Mouse (Mus musculus): ENCODE measurements around the gene Cfap126. TPM values are rescaled to one million over a fixed set of nuclear protein-coding genes. Genes with fewer than 3 reads are reported as not detected.
A peak's percentile ranks its signal among the peaks of the same experiment; 100 is the strongest.
"Not testable (repeated sequence)": the region's sequence is repeated elsewhere in the genome, so short reads cannot be mapped to it uniquely, and the experiment has no call there.

Cfap126 gene
- polyA plus RNA-seq, 1 experiment from 2014 or later = 9.2 TPM

DNA sequence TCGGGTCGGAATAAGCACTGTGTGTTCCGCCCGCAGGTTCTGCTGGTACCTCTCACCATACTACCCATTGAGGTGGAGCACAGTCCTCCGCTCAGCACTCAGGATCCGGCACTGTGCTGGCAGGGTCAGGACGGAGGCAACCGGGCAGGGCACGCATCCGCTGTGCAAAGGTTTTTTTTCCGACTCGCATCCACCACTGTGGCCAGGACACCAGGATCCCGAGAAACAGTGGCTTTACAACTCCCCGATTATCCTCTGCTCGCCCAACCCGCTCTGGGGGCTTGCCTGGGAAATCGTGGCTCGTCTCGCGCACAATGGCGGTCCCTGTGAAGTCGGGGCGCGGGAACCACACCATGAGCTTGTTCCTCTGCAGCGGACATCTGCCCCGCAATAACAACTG, 28.0 kb upstream of the Cfap126 start:
- Histone ChIP-seq H3K27me3 (ENCODE audit: control insufficient read depth, insufficient read depth, low read depth, low read length) (peaks cover 4% of the 10 kb centered on the region), H3K4me2 (ENCODE audit: low read length) (peak overlapping the region; percentile 67), H3K4me1 (ENCODE audit: control insufficient read depth, insufficient read depth, low read length) (no peaks in the 10 kb centered on the region), H3K36me3 (ENCODE audit: control insufficient read depth, insufficient read depth, low read length) (no peaks in the 10 kb centered on the region), H3K9ac (ENCODE audit: low read depth, low read length) (peak overlapping the region; percentile 63), H3K9me3 (replicated peaks; ENCODE audit: control insufficient read depth, low read length, poor library complexity, severe bottlenecking) (no peaks in the 10 kb centered on the region), H3K27ac (ENCODE audit: low read length) (no peak overlapping the region), H3K4me3 (ENCODE audit: low read depth, low read length) (peak overlapping the region; percentile 61)
- WGBS = under 1% methylated on average over 26 of the region's 26 CpGs
- peak; percentile 26; the same call in 1 of the 2 replicates for ATAC-seq

GRCm38 (mm10) chr1:171088237-171088869, 25.4 kb upstream of the Cfap126 start:
- ATAC-seq; H3K36me3 ChIP-seq (ENCODE audit: control insufficient read depth, insufficient read depth, low read length); H3K9me3 ChIP-seq (replicated peaks; ENCODE audit: control insufficient read depth, low read length, poor library complexity, severe bottlenecking); H3K27ac ChIP-seq (ENCODE audit: low read length); H3K27me3 ChIP-seq (ENCODE audit: control insufficient read depth, insufficient read depth, low read depth, low read length); H3K9ac ChIP-seq (ENCODE audit: low read depth, low read length); H3K4me1 ChIP-seq (ENCODE audit: control insufficient read depth, insufficient read depth, low read length): not testable (repeated sequence)
- Histone ChIP-seq H3K4me3 (ENCODE audit: low read depth, low read length) (peak overlapping the region; percentile 18), H3K4me2 (ENCODE audit: low read length) (peak overlapping the region; percentile 40)
- 4% methylated on average over 10 of the region's 10 CpGs for WGBS

DNA sequence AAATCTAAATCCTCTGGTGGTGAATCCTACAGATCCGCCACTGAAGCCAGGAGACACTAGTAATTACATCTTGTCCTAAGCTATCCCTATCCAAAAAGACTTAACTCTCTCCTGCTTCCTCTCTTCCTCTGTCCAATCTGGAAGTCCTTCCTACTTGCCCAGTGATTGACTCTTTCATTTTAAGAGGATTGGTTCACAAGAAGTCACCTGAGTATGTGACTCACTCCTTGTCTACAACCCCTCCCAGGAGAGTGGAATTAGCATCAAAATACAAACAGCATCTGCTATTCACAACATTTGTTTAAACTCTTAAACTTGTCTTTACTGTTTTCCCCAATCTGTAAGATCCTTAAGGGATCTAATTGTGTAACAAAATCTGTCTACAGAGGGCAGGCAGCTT, 23.8 kb upstream of the Cfap126 start:
- ATAC-seq = no peak
- H3K27me3 ChIP-seq (ENCODE audit: control insufficient read depth, insufficient read depth, low read depth, low read length) = peaks cover 4% of the 10 kb centered on the region
- 95% methylated on average over 1 of the region's 1 CpGs for WGBS
- H3K4me1 ChIP-seq (ENCODE audit: control insufficient read depth, insufficient read depth, low read length) = no peaks in the 10 kb centered on the region
- no peak overlapping the region for H3K4me3 ChIP-seq (ENCODE audit: low read depth, low read length)
- no peak overlapping the region for H3K9ac ChIP-seq (ENCODE audit: low read depth, low read length)
- H3K4me2 ChIP-seq (ENCODE audit: low read length) = no peak overlapping the region
- no peaks in the 10 kb centered on the region for H3K9me3 ChIP-seq (replicated peaks; ENCODE audit: control insufficient read depth, low read length, poor library complexity, severe bottlenecking)
- no peaks in the 10 kb centered on the region for H3K36me3 ChIP-seq (ENCODE audit: control insufficient read depth, insufficient read depth, low read length)
- H3K27ac ChIP-seq (ENCODE audit: low read length) = no peak overlapping the region

GRCm38 (mm10) chr1:171090761-171091160, 23.0 kb upstream of the Cfap126 start:
- Histone ChIP-seq H3K4me1 (ENCODE audit: control insufficient read depth, insufficient read depth, low read length) (no peaks in the 10 kb centered on the region), H3K27me3 (ENCODE audit: control insufficient read depth, insufficient read depth, low read depth, low read length) (peaks cover 4% of the 10 kb centered on the region), H3K4me3 (ENCODE audit: low read depth, low read length) (no peak overlapping the region), H3K9me3 (replicated peaks; ENCODE audit: control insufficient read depth, low read length, poor library complexity, severe bottlenecking) (no peaks in the 10 kb centered on the region), H3K36me3 (ENCODE audit: control insufficient read depth, insufficient read depth, low read length) (no peaks in the 10 kb centered on the region), H3K27ac (ENCODE audit: low read length) (no peak overlapping the region), H3K4me2 (ENCODE audit: low read length) (no peak overlapping the region), H3K9ac (ENCODE audit: low read depth, low read length) (no peak overlapping the region)
- 83% methylated on average over 2 of the region's 2 CpGs for WGBS
- ATAC-seq = no peak

DNA sequence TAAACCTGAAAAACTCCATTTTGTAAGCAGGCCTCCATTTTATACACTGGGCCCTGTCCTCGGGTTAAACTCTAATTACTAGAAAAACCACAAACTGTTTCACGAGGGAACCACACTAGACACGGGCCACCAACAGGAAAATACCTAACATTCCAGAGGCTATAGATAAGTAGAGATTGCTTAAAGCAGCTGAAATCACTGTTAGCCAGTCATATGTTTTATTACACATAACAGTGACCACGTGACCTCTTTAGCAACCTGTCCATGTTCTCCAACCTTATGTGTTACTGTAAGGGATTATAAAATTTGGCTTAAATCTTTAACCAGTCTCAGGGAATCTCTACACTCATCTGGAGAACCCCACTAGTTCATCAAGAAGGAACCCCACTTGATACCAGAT, 19.3 kb upstream of the Cfap126 start:
- Histone ChIP-seq H3K9me3 (replicated peaks; ENCODE audit: control insufficient read depth, low read length, poor library complexity, severe bottlenecking) (no peaks in the 10 kb centered on the region), H3K27me3 (ENCODE audit: control insufficient read depth, insufficient read depth, low read depth, low read length) (no peaks in the 10 kb centered on the region; the same call in none of the 2 replicates), H3K4me1 (ENCODE audit: control insufficient read depth, insufficient read depth, low read length) (peaks cover 5% of the 10 kb centered on the region; the same call in 1 of the 2 replicates), H3K9ac (ENCODE audit: low read depth, low read length) (no peak overlapping the region), H3K27ac (ENCODE audit: low read length) (no peak overlapping the region), H3K36me3 (ENCODE audit: control insufficient read depth, insufficient read depth, low read length) (no peaks in the 10 kb centered on the region), H3K4me2 (ENCODE audit: low read length) (no peak overlapping the region), H3K4me3 (ENCODE audit: low read depth, low read length) (no peak overlapping the region)
- 89% methylated on average over 4 of the region's 4 CpGs for WGBS
- ATAC-seq = no peak

DNA sequence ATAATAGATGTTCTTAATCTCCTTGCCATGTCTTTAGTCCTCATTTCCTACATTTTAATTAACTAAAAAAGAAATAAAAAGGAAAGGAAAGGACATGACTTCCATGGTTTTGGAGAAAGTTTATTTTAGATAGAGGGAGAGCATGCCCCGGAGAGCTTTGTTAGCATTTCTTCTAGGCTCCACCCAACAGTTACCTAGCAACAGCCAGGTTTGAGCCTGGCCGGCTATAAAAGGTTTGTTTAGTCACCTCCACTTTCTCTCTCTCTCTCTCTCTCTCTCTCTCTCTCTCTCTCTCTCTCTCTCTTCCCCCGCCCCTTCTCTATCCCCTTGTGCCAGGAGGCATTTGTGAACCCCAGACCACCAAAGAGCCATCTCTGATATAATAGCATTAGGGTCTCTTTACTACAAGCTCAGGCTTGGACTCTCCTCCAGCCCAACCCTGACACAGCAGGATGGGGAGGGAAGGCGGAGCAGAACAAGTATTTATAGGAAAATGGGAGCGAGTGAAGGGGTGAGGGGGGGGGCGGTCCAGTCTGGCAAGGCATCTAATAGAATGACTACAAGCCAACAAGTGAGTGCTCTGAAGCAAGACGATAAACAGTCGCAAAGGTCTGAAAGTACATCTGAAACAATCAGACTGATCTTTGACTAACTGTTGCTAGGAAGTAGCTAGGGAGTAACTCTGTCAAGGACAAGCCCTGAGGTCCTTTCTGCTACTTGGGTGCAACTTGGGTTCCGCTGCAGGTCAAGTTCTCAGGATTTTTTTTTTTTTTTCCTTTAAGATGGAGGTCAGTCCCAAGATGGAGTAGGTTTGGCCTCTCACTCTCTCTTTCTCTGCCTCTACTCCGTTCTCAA, 17.4 kb upstream of the Cfap126 start:
- H3K4me2 ChIP-seq (ENCODE audit: low read length) = peak overlapping the region; percentile 33; the same call in 1 of the 2 replicates
- no peak overlapping the region for H3K4me3 ChIP-seq (ENCODE audit: low read depth, low read length)
- no peaks in the 10 kb centered on the region for H3K9me3 ChIP-seq (replicated peaks; ENCODE audit: control insufficient read depth, low read length, poor library complexity, severe bottlenecking)
- no peak overlapping the region for H3K9ac ChIP-seq (ENCODE audit: low read depth, low read length)
- ATAC-seq = no peak
- 16% methylated on average over 10 of the region's 10 CpGs for WGBS
- no peaks in the 10 kb centered on the region for H3K36me3 ChIP-seq (ENCODE audit: control insufficient read depth, insufficient read depth, low read length)
- H3K27ac ChIP-seq (ENCODE audit: low read length) = no peak overlapping the region
- no peaks in the 10 kb centered on the region; the same call in none of the 2 replicates for H3K27me3 ChIP-seq (ENCODE audit: control insufficient read depth, insufficient read depth, low read depth, low read length)
- H3K4me1 ChIP-seq (ENCODE audit: control insufficient read depth, insufficient read depth, low read length) = peaks cover 7% of the 10 kb centered on the region

- no peak for ATAC-seq
- Histone ChIP-seq H3K4me2 (ENCODE audit: low read length) (no peak overlapping the region), H3K9me3 (replicated peaks; ENCODE audit: control insufficient read depth, low read length, poor library complexity, severe bottlenecking) (no peaks in the 10 kb centered on the region), H3K4me3 (ENCODE audit: low read depth, low read length) (no peak overlapping the region), H3K9ac (ENCODE audit: low read depth, low read length) (no peak overlapping the region), H3K27me3 (ENCODE audit: control insufficient read depth, insufficient read depth, low read depth, low read length) (no peaks in the 10 kb centered on the region; the same call in none of the 2 replicates), H3K27ac (ENCODE audit: low read length) (no peak overlapping the region), H3K36me3 (ENCODE audit: control insufficient read depth, insufficient read depth, low read length) (no peaks in the 10 kb centered on the region), H3K4me1 (ENCODE audit: control insufficient read depth, insufficient read depth, low read length) (peaks cover 7% of the 10 kb centered on the region)
These were observed 16.6 kb upstream of the Cfap126 start for GRCm38 (mm10) chr1:171097136-171097535.

DNA sequence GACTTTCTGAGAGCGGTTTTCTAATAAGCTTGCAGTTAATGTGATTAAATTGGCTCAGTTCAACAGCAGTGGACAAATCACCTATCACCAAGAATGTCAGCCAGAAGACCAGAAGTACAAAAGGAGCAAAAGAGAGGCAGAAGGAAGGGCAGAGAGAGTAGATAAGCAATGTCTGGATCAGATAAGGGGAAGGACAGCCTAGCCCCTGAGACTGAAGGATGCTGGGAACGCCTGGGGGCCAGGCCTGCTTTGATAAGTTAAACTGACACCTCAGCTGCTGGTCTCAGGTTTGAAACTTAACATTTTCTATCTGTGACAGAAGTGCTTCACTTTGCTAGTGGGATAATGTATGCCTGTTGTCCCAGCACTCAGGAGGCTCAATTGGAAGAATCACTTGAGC, 16.1 kb upstream of the Cfap126 start:
- H3K27me3 ChIP-seq (ENCODE audit: control insufficient read depth, insufficient read depth, low read depth, low read length) = no peaks in the 10 kb centered on the region; the same call in none of the 2 replicates
- no peak overlapping the region for H3K27ac ChIP-seq (ENCODE audit: low read length)
- H3K4me3 ChIP-seq (ENCODE audit: low read depth, low read length) = no peak overlapping the region
- no peaks in the 10 kb centered on the region for H3K9me3 ChIP-seq (replicated peaks; ENCODE audit: control insufficient read depth, low read length, poor library complexity, severe bottlenecking)
- peaks cover 7% of the 10 kb centered on the region for H3K4me1 ChIP-seq (ENCODE audit: control insufficient read depth, insufficient read depth, low read length)
- WGBS = 46% methylated on average over 2 of the region's 2 CpGs
- H3K4me2 ChIP-seq (ENCODE audit: low read length) = no peak overlapping the region
- ATAC-seq = no peak
- H3K9ac ChIP-seq (ENCODE audit: low read depth, low read length) = no peak overlapping the region
- H3K36me3 ChIP-seq (ENCODE audit: control insufficient read depth, insufficient read depth, low read length) = no peaks in the 10 kb centered on the region

DNA sequence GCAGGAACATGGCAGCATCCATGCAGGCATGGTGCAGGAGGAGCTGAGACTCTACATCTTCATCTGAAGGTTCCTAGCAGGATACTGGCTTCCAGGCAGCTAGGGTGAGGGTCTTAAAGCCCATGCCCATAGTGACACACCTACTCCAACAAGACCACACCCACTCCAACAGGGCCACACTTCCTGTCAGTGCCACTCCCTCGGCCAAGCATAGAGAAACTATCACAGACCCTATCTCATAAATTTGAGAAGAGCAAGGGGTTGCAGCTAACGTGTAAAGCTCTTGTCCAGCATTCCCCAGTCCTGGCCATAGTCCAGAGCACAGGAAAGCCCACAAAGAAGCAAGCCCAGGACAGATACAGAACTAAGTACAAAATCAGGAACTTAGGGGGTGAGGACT, 12.7 kb upstream of the Cfap126 start:
- ATAC-seq = no peak
- H3K4me3 ChIP-seq (ENCODE audit: low read depth, low read length) = no peak overlapping the region
- peaks cover 13% of the 10 kb centered on the region for H3K4me1 ChIP-seq (ENCODE audit: control insufficient read depth, insufficient read depth, low read length)
- H3K27me3 ChIP-seq (ENCODE audit: control insufficient read depth, insufficient read depth, low read depth, low read length) = no peaks in the 10 kb centered on the region; the same call in 1 of the 2 replicates
- 41% methylated on average over 2 of the region's 2 CpGs for WGBS
- H3K27ac ChIP-seq (ENCODE audit: low read length) = no peak overlapping the region
- no peak overlapping the region for H3K9ac ChIP-seq (ENCODE audit: low read depth, low read length)
- no peaks in the 10 kb centered on the region for H3K36me3 ChIP-seq (ENCODE audit: control insufficient read depth, insufficient read depth, low read length)
- H3K9me3 ChIP-seq (replicated peaks; ENCODE audit: control insufficient read depth, low read length, poor library complexity, severe bottlenecking) = no peaks in the 10 kb centered on the region
- H3K4me2 ChIP-seq (ENCODE audit: low read length) = no peak overlapping the region

Data from midbrain, embryonic 16.5 days (tissue).